Mouse (Mus musculus) thymus, adult 2 months (tissue): Measurements from ENCODE around the gene Fam20b.

Source experiments
- CTCF ChIP-seq: fragments of 200-500 bp; IDR thresholded peaks from 2 replicates; pipeline ENCODE4 v1.5.1; 2012; ENCODE audit warnings: mild to moderate bottlenecking, control low read depth, low read length, moderate library complexity, borderline replicate concordance; ENCODE audit not compliant: control insufficient read depth, poor library complexity, insufficient read depth; ENCODE audit errors: extremely low read depth
- POLR2A ChIP-seq: fragments of 200-500 bp; IDR thresholded peaks from 2 replicates; pipeline ENCODE4 v1.6.1; 2012; ENCODE audit warnings: mild to moderate bottlenecking, low read length, control low read depth, moderate library complexity; ENCODE audit not compliant: control insufficient read depth, poor library complexity, insufficient read depth; ENCODE audit errors: extremely low read depth

DNA sequence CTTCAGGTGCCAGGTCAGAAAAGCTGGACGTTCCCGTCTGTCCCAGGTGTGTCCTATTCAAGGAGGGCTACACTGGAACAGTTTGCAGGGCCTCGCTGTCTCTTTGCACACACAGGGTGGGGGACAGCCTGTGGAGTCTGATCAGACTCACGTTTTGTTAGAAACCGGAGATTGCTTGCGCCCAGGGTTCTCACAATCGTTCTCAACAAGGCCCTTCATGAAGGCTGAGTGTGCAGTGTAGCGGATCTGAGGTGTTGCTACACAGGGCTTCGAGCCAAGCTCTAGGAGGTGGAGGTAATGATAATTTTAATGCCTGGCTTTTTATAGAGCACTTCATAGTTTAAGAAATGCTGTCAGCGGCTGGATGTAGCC is 42.5 kb upstream of the Fam20b start:
- TF ChIP-seq CTCF (no peak), POLR2A (no peak)
